ENCODE assay signal across 22 mouse cellular contexts in genomic region chr4:59826381-59826780, GRCm38 (mm10). TPM values are rescaled to one million over a fixed set of nuclear protein-coding genes. Genes with fewer than 3 reads are reported as not detected.
A peak's percentile ranks its signal among the peaks of the same experiment; 100 is the strongest.
DNase-seq lines count a peak whose midpoint lies in the region; ATAC-seq lines count a peak whose summit lies in the region.
"Had no signal": no experiment of that assay in that cellular context is flagged by ENCODE, and none has a peak within 500 bp of the region (broad histone marks: within the 10 kb centered on the region; RNA-seq: fewer than 3 reads in every experiment).

No protein-coding gene starts in this region.

- H3K9me3 ChIP-seq in heart, embryonic 12.5 days (replicated peaks): no peaks in the 10 kb centered on the region
- H3K9me3 ChIP-seq: embryonic facial prominence, embryonic 13.5 days; forebrain, embryonic 10.5 days; G1E; heart, embryonic 13.5 days; intestine, embryonic 15.5 days; megakaryocyte, embryonic 14.5 days; midbrain, embryonic 13.5 days had no signal

- H3K27ac ChIP-seq in heart, embryonic 12.5 days (ENCODE audit: poor library complexity, severe bottlenecking): no peak overlapping the region
- H3K27ac ChIP-seq: embryonic facial prominence, embryonic 13.5 days; forebrain, embryonic 10.5 days; heart, adult 2 months; heart, embryonic 13.5 days; intestine, embryonic 15.5 days; liver, embryonic 14.5 days; midbrain, embryonic 13.5 days had no signal

- no peak overlapping the region for H3K4me2 ChIP-seq in heart, embryonic 12.5 days
- H3K4me2 ChIP-seq: embryonic facial prominence, embryonic 13.5 days; heart, embryonic 13.5 days; intestine, embryonic 15.5 days; lung, embryonic 14.5 days; midbrain, embryonic 13.5 days had no signal

- no peak overlapping the region for H3K4me3 ChIP-seq in heart, embryonic 12.5 days
- H3K4me3 ChIP-seq: embryonic facial prominence, embryonic 13.5 days; forebrain, embryonic 10.5 days; heart, adult 2 months; heart, embryonic 13.5 days; intestine, embryonic 15.5 days; midbrain, embryonic 13.5 days had no signal

- 0 out of 2 replicates have a peak, but pooled peaks cover 2% of the 10 kb centered on the region for H3K36me3 ChIP-seq in heart, embryonic 12.5 days
- H3K36me3 ChIP-seq: embryonic facial prominence, embryonic 13.5 days; forebrain, embryonic 10.5 days; heart, embryonic 13.5 days; intestine, embryonic 15.5 days; midbrain, embryonic 13.5 days had no signal

- no peaks in the 10 kb centered on the region for H3K27me3 ChIP-seq in heart, embryonic 12.5 days (replicated peaks)
- H3K27me3 ChIP-seq: embryonic facial prominence, embryonic 13.5 days; heart, embryonic 13.5 days; intestine, embryonic 15.5 days; megakaryocyte, embryonic 14.5 days; midbrain, embryonic 13.5 days had no signal

- 88% methylated on average over 5 of the region's 5 CpGs for WGBS in heart, embryonic 12.5 days

- no peak overlapping the region for H3K9ac ChIP-seq in heart, embryonic 12.5 days
- H3K9ac ChIP-seq: embryonic facial prominence, embryonic 13.5 days; heart, embryonic 13.5 days; intestine, embryonic 15.5 days; liver, embryonic 14.5 days; lung, embryonic 14.5 days; midbrain, embryonic 13.5 days had no signal

- H3K4me1 ChIP-seq in heart, embryonic 12.5 days (replicated peaks): peaks cover 17% of the 10 kb centered on the region

- no peak for ATAC-seq in heart, embryonic 12.5 days (ENCODE audit: insufficient number of reproducible peaks, low FRiP score)
- ATAC-seq: intestine, embryonic 15.5 days; midbrain, embryonic 13.5 days had no signal

- peak; percentile 27 for DNase-seq in kidney, adult 11 months
- no peak for DNase-seq in kidney, postnatal 10 days
- peak; percentile 96 for DNase-seq in brain, adult 2 months (ENCODE audit: low read depth, low spot score)
- peak; percentile 80 to 89 for DNase-seq in cerebellum, adult 18-20 months
- DNase-seq in cerebellum, postnatal 10 days: peak; percentile 88 to 91
- DNase-seq in lung, postnatal 36 days: no peak
- DNase-seq in thymus, postnatal 14 days: no peak
- DNase-seq: adrenal gland, adult 8-10 months; heart, adult 2 months; heart, postnatal 10 days; kidney, adult 9 months; kidney, postnatal 14 days; lung, embryonic 14.5 days had no signal

RNA-seq across cellular contexts. Expression of gene Snx30, which starts 20.7 kb away (rescaled TPM):
- polyA plus RNA-seq in heart, embryonic 12.5 days (2016; fragmentation: Nextera tagmentation; extraction: Ambion mirVana): 7.5 and 8.6 TPM in 2 replicates

RNA-seq across cellular contexts. Expression of gene Inip, which starts 25.0 kb away (rescaled TPM):
- 43.9 and 47.1 TPM in 2 replicates for polyA plus RNA-seq in heart, embryonic 12.5 days (2016; fragmentation: Nextera tagmentation; extraction: Ambion mirVana)

Comparison
In these comparisons a context has a peak if more than half of its experiments do, and no peak if none do; other contexts are left out.
1. DNase-seq: peak in kidney, adult 11 months (single experiment), brain, adult 2 months (single experiment), cerebellum, adult 18-20 months (2 of 2) and cerebellum, postnatal 10 days (2 of 2); none in kidney, postnatal 10 days (single experiment), lung, postnatal 36 days (single experiment) and thymus, postnatal 14 days (single experiment).